Mouse (Mus musculus) adrenal gland (tissue): ENCODE results near the gene Abcb8.
"Not testable (repeated sequence)": the region's sequence is repeated elsewhere in the genome, so short reads cannot be mapped to it uniquely, and the experiment has no call there.

Source experiments
- intact Hi-C: fragments of 180-260 bp; cut with DNase I; formaldehyde crosslinking; loops from one replicate; pipeline ENCODE4 v1.15.1; 2025

Abcb8 gene

DNA sequence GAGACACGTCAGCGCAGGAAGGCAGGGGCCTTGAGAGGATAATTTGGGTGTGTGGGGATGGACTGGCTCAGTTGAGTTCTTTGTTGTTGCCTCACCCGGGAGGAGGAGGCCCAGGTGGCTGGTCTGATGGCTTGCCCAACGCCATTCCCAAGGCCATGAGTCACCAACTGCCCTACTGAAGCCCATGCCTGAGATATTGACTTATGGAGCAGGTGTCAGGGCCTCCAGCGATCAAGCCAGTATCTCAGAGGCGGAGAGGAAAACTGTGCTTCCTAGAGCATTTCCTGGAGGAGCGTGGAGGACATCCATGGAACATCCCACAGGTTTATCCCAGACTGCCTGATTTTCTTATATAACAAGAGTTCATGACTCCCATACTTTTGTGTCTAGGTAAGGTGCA lies 739 bp upstream of the Abcb8 start:
- intact Hi-C loops: no loop called here

DNA sequence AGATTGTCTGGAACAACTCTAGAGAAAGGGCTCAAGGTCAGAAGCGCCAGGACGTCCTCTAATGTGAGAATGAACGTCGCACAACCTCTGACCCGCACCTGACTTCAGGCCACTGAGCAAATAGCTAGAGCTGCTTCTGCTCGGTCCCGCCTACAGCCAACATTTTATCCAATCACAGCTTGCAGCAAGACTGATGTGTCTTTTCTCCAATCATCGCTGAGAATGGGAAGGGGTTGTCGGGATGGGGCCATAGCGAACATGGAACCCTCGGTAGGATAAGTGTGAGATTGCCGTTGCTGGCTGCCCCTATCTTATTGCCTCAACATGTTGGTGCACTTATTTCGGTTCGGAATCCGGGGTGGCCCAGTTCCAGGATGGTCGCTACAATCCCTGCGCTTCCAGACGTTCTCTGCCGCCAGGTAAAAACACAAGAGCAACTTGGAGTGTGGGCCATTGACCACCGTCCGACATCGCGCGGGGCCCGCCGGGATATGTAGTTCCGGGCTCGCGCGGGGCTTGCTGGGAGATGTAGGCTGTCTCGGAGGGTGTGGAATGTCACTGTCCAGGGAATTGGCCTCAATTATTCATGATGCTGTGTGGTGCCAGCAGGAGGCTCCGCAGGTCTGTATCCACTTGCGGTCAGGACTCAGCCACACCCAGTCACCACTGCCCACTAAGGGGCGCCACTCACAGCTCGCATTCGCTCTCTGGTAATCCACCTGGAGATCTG lies 867 bp downstream of the Abcb8 start:
- intact Hi-C loops: no loop called here

DNA sequence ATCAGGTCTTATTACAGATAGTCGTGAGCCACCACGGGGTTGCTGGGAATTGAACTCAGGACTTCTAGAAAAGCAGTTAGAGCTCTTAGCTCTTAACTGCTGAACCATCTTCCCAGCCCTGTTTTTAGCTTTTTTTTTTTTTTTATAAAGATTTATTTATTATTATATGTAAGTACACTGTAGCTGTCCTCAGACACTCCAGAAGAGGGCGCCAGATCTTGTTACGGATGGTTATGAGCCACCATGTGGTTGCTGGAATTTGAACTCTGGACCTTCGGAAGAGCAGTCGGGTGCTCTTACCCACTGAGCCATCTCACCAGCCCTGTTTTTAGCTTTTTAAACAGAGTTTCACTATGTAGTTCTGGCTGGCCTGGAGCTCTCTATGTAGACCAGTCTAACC lies 2.8 kb downstream of the Abcb8 start:
- intact Hi-C loops: not testable (repeated sequence)

DNA sequence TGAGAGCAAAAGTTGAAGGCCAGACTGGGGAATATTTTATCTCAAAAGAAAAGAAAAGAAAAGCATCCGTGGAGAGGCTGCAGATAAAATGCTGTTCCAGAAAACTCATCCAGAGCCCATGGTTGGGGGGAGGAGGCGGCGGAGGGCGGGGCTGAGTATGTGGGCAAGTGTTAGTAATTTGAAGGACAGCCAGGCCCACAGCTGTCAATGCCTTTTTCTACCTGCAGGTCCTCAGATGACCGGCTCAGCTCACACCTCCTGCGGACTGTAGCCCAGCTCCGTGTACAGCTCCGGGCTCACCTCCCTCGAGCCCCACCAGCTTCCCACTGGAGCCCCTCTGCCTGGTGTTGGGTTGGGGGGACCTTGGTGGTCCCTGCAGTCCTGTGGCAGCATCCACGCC lies 6.2 kb downstream of the Abcb8 start:
- intact Hi-C loops: no loop called here

DNA sequence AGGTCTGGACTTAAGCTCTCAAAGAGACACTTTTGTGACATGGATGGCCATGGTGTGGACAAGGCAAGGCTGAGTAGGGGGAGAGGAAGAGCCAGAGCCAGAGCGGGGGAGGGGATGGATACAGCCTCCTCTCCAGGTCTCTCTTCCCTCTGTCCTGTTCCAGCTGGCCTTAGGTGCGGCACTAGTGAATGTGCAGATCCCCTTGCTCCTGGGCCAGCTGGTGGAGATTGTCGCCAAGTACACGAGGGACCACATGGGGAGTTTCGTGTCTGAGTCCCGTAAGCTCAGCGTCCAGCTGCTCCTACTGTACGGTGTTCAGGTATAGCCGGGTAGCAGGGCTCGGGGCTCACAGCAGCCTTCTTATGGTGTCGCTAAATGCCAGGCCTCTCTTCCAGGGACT lies 6.9 kb downstream of the Abcb8 start:
- intact Hi-C loops: no loop called here

DNA sequence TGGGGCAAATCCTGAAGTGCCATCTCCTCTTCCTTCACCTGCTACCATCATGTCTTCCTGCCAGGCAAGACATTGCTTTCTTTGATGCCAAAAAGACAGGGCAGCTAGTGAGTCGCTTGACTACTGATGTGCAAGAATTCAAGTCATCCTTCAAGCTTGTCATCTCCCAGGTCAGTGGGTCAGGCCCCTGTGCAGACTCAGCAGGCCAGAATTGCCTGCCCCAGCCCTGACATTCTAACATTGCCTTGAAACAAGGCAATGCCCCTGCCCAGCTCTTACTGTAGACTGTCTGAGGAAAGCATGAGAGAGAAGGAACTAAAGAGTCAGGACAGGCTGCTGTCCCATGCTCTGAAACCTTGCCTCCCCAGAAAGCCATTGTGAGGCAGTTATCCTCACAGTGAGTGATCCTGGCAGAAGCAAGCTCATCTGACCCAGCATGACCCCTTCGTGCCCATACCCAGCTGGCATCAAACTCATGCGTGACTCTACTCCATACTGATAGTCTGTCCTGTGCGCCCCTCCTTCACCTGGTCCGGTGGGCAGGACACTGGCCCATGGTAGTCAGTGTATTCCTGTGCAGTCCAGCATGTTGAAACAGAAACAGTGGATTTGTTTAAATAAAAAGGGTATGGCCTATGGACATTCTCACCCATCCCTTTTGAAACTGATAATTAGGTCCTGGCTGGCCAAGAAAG lies 7.6 kb downstream of the Abcb8 start:
- intact Hi-C loops: no loop called here

DNA sequence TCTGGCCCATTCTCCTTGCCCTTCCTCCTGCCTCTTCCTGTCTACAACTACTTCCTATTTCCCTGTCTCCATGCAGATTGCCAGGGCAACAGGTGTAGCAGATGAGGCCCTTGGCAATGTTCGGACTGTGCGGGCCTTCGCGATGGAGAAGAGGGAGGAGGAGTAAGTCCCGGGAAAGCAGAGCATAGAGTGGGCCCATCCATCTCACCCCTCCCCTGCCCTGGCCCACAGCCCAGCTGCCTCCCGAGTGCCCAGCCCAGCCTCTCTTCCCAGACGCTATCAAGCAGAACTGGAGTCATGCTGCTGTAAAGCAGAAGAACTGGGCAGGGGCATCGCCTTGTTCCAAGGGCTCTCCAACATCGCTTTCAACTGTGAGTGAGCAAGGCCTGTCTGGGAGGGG lies 8.5 kb downstream of the Abcb8 start:
- intact Hi-C loops: no loop called here

DNA sequence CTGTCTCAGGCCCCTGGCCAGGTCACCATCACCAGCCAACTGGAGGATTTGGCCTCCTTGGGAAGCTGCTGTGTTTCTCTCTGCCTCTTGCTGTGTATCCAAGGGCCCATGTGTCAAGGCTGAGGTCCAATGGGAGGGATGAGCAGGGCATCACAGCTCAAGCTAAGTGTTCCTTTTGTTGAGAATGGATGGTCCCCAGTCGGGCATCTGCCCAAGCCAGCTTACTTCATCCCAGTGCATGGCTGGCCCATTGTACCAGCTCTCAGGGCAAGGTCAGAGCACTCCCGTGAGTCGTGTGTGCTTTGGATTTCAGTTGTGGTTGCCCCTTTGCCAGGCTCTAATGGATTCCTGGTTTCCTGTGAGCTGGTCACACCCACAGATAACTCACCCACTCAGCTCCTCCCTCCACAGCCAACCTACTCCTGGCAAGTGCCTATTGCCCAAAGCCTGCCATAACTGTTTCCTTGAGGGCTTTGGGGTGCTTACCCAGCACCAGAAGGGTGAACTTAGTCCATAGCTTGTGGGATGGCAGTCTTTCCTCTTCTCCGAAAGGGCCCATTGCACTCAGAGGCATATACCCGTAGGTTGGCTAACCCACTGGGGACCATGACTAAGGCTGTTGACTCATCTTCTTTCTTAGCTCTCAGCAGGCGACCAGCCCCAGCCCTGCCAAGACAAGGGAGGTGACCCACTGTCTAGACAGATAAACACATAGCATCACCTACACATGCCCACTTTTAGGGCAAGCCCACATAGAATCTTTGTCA lies 11.3 kb downstream of the Abcb8 start:
- intact Hi-C loops: no loop called here

DNA sequence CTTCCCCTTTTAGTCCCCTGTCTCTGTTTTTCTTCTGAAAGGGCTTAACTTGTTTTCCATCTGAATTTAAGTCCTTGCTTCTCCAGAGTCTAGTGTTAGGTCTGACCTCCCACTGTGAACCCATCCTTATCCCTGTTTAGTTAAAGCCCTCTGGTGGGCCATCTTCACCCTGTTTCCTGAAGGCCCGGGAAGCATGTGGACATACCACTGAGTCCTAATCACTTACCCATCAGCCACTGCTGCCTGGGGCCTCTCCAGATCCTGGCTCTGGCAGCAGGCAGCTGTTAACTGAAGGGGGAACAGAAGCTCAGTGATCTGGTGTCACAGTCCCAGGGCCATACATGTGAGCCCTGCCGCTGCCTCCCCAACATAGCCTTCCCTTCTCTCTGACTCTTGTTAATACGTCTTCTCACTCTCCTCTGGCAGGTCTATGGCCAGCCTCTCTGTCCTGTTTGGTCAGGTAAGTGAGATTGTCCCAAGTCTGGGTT lies 12.0 kb downstream of the Abcb8 start:
- intact Hi-C loops: no loop called here

DNA sequence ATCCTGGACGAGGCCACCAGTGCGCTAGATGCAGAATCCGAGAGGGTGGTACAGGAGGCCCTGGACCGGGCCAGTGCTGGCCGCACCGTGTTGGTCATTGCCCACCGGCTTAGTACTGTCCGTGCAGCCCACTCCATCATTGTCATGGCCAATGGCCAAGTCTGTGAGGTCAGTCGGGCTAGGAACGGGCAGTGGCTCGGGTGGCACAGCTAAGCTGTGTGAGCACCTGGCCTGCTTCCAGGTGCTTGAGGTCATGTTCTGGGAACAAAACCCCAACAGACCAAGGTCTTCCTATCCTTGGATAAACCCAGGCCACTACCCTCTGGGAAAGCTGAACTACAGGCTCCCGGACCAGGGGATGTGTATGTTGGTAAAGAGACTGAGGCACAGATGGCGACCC lies 15.2 kb downstream of the Abcb8 start:
- intact Hi-C loops: no loop called here

DNA sequence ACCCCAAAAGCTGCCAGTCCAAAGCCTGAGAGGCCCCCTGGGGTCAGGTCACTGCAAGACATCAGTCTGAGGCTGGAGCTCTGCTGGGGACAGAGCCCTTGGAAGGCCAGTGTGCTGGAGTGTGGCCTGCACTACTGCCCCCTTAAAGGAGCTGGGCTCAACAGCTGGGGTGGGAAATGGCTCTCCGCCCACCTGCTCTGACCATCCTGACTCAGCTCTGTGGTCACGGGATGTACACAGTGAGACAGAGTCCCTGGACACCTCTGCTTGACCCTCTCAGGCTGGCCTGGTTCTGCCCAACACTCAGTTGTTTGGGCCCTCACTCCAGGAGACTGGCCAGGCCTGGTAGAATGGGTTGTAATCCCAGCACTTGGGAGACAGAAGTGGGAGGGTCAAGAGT lies 16.0 kb downstream of the Abcb8 start:
- intact Hi-C loops: no loop called here

DNA sequence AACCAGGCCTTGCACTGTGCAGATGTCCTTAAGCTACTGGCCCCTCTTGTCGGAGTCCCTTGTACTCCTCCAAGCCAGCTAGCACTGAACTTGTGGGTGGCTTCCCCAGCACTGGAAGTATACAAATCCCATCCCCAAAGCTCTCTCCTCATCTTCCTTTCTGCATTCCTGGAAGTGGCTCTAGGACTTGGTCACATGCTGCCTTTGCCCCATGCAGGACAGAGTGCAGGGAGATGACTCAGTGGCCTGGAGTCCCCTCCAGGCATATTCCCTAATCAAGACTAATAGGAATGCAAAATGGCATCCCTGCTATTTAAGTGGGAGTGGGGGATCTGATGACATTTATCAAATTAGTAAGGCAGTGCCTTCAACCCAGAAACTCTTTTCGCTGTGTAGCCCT lies 18.6 kb downstream of the Abcb8 start:
- intact Hi-C loops: no loop called here

DNA sequence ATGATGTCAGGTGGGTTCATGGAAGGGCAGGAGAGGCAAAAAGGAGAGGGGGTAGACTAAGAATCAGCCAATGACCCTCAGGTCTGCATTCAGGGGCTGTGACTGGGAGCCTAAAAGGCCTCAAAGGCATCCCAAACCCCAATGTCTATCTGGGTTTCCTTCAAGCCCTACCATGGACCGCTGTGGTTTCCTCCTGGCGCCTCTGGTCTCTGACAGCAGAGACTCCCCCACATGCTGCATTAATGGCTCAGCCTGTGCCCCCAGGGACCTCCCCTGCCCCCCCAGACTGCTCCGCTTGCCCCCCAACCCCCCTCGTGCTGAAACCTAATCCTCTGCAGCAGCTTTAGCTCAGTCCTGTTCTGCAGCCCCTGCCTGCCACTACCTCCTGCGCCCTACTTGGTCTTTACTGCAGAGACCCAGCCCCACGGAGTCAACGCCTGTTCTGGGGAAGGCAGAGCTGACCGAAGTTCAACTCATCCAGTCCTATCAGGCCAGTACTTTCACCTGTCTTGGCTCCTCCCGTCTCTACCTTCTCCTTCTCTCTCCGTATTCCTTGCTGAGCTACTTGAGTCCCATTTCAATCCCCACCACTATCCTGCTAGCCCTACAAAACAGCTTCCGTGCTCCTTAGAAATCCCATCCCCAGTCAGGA lies 19.7 kb downstream of the Abcb8 start, which contains the start of gene Asic3:
Gene Asic3 (plus strand): TSS at position 351 of the 652 bp plus-strand sequence.
- intact Hi-C loops: no loop called here

DNA sequence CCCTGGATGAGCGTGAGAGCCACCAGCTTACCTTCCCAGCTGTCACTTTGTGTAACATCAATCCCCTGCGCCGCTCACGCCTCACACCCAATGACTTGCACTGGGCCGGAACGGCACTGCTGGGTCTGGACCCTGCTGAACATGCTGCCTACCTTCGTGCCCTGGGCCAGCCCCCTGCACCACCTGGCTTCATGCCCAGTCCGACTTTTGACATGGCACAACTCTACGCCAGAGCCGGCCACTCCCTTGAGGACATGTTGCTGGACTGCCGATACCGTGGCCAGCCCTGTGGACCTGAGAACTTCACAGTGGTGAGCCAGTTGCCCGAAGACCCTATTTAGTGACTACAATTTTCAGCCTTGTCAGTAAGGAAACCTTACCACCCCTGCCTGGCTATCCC lies 20.5 kb downstream of the Abcb8 start:
- intact Hi-C loops: no loop called here

DNA sequence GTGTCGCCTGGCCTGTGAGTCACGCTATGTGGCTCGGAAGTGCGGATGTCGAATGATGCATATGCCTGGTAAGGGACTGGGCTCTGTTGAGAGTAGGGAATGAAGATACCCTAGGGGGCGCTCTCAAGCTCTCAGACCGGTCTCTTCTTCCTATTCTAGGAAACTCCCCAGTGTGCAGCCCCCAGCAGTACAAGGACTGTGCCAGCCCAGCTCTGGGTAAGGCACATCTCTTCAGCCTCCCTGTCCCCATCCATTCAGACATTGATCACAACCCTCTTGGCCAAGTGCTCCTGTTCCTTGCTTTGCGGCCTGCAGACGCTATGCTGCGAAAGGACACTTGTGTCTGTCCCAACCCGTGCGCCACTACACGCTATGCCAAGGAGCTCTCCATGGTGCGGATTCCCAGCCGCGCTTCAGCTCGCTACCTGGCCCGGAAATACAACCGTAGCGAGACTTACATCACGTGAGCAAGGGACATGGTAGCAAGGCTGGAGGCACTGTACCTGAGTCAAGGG lies 22.8 kb downstream of the Abcb8 start:
- intact Hi-C loops: no loop called here

DNA sequence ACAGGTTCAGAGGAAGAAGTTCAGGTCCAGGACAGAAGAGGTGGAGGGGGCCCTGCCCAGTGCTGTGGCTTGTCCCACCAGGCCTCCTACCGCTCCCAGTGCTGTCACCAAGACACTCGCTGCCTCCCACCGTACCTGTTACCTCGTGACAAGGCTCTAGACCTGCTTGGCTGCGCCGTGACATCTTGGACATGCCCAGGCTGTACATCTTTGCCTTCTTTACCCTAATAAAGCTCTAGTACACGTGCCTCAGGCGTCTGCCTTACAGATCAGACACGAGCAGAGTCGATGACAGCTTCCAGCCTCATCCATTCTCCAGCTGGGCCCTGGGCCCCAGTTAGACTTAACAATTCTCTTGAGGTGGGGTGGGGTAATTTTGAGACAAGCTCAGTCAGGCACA lies 24.1 kb downstream of the Abcb8 start:
- intact Hi-C loops: no loop called here

DNA sequence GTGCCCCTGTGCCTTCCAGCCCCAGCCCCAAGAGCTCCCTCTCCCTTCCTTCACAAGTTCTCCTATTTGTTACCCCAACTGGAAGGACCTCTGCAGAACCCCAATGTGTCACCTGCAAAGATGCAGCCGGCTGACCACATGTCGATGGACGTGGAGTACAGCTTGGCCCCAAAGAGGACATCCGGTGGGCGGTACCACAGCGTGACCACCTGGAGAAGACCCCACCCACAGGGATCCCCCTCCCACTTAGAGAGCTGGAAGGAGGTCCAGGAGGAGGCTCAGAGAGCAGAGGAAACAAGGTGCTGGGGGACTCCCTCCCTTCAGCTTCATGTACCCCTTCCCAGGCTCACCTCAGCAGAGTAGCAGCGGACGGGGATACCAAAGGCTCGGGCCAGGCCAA lies 26.9 kb downstream of the Abcb8 start:
- intact Hi-C loops: no loop called here

DNA sequence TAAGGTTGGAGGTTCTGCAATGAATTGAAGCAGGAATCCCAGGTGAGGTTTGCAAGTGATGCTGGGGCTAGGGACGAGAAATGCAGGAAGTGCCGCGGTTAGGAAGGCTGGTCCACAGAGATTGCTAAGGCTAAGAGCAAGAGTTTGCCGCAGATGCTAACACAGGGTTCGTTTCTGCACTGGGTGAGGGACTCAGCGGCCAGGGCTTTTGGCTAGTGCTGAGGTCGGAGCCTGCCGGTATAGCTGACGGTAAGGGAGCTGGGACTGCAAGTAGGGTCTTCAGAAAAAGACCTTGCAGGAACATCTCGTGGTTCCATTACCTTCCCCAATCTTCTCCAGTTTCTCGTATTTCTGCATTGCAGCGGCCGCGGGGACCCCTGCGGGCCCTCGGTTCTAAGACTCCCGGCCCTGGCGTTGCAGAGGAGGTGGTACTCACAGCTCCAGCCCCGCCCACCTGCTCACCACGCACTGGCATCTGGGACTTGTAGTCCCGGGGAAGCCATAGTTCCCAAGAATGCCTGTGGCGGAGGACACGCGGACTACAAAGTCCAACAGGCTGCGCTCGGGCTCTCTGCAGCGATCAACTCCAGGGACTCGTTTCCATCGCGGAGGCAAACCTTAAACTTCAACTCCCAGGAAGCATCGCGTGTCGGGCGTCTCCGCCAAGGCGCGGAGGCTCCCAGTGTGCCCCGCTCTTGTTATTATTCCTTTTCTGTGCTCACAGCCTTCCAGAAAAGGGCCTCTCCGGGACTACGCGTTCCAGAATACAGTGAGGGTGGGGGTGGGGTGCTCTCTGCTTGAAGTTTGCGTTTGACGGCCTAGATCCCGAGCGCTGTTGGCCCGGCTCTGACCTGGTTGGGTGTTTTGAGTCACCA lies 29.9 kb downstream of the Abcb8 start, which contains the start of the genes Cdk5 and Slc4a2:
Gene Cdk5 (minus strand): TSS at position 402 of the 875 bp plus-strand sequence.
Gene Slc4a2 (plus strand): TSS at position 709 of the 875 bp plus-strand sequence.
- intact Hi-C loops: no loop called here

DNA sequence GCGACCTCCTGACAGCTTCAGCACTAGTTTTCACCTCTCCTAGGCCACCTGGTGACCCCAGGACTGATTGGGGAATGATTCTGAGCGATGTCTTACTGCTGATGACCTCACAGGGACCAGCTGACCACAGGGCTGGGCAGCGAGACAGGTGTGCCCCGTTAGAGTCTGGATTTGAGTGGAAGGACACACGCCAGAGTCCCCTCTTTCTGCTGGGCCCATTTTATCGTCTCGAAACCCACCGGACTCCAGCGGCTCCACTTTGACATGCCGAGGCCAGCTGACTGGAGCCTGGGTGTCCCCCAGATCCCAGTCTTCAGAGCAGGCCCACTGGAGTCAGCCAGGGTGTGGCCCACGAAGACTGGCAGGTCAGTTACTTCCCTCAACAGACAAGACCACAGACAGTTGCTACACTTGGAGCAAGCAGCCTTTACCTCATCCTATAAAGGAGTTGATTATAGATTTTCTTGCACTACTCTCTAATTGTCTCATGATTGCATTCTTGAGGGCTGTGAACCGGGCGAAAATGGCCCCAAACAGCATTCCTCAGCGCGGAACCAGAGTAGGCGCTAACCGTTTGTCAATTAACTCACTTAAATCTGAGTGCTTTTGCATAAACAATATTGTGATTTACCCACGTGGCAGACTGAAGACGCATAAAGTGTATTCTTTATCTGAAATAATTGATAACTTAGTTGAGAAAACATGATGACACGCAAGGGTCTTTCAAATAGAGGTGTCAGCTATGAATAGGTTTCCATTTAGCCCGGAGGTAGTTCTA lies 30.7 kb downstream of the Abcb8 start:
- intact Hi-C loops: no loop called here
